Mouse (Mus musculus) neural tube, embryonic 14.5 days (tissue): ENCODE results near the gene Erbb3. TPM values are rescaled to one million over a fixed set of nuclear protein-coding genes. Genes with fewer than 3 reads are reported as not detected.
"Not testable (repeated sequence)": the region's sequence is repeated elsewhere in the genome, so short reads cannot be mapped to it uniquely, and the experiment has no call there.

Experiments
- ATAC-seq: fragments of 200-750 bp; cut with Nextera tagmentation; 2 replicates; pipeline ENCODE4 v1.8.0; 2017; ENCODE audit warnings: low read depth, mild to moderate bottlenecking, moderate TSS enrichment, moderate library complexity
- H3K27ac ChIP-seq: fragments of 300-500 bp; sonication (generic); 2 replicates; pipeline ENCODE4 v1.5.1; 2014; ENCODE audit warnings: low read depth, mild to moderate bottlenecking, control low read depth, low read length, moderate library complexity, mixed read lengths
- H3K27me3 ChIP-seq: fragments of 300-500 bp; sonication (generic); 2 replicates; pipeline ENCODE4 v1.6.1; 2014; ENCODE audit warnings: low read length; ENCODE audit not compliant: control insufficient read depth, insufficient read depth
- H3K36me3 ChIP-seq: fragments of 300-500 bp; sonication (generic); 2 replicates; pipeline ENCODE4 v1.6.1; 2014; ENCODE audit warnings: low read length, mixed read lengths; ENCODE audit not compliant: control insufficient read depth, insufficient read depth
- H3K4me1 ChIP-seq: fragments of 300-500 bp; sonication (generic); 2 replicates; pipeline ENCODE4 v1.6.1; 2014; ENCODE audit warnings: low read length; ENCODE audit not compliant: control insufficient read depth, insufficient read depth
- H3K4me2 ChIP-seq: fragments of 300-500 bp; sonication (generic); 2 replicates; pipeline ENCODE4 v1.6.1; 2014; ENCODE audit warnings: mild to moderate bottlenecking, low read depth, low read length, control low read depth
- H3K4me3 ChIP-seq: fragments of 300-500 bp; sonication (generic); 2 replicates; pipeline ENCODE4 v1.5.1; 2014; ENCODE audit warnings: low read depth, low read length, control low read depth, mixed read lengths
- H3K9ac ChIP-seq: fragments of 300-500 bp; sonication (generic); replicated peaks from 2 replicates; pipeline ENCODE4 v1.6.1; 2014; ENCODE audit warnings: low read depth, mild to moderate bottlenecking, control low read depth, low read length, mixed read lengths
- H3K9me3 ChIP-seq: fragments of 300-500 bp; sonication (generic); 2 replicates; pipeline ENCODE4 v1.6.1; 2016; ENCODE audit warnings: low read length; ENCODE audit not compliant: control insufficient read depth
- WGBS: fragments of 180-500 bp; shearing (Covaris S2); extraction: QIAGEN DNeasy Blood & Tissue Kit; methylation state at CpG from one replicate; pipeline ENCODE4 v1.1.7; 2014; 5-methylcytosine and 5-hydroxymethylcytosine counted together
- polyA plus RNA-seq: library from polyadenylated mRNA; unstranded; fragments of >200 nt; fragmentation: Nextera tagmentation; extraction: Ambion mirVana; gene quantifications from 2 replicates; pipeline ENCODE4 v1.2.1, GENCODE M21; 2014

The Erbb3 gene
- polyA plus RNA-seq, 1 experiment from 2014 or later = 1.4 TPM

- ATAC-seq = peak; percentile 95
- Histone ChIP-seq H3K36me3 (peaks cover 6% of the 10 kb centered on the region; the same call in 1 of the 2 replicates), H3K27ac (peak within 1 kb of the TSS; percentile 23; the same call in 1 of the 2 replicates), H3K4me3 (peak within 1 kb of the TSS; percentile 70), H3K9ac (peak within 1 kb of the TSS; percentile 71), H3K9me3 (no peaks in the 10 kb centered on the region), H3K4me1 (peaks cover 6% of the 10 kb centered on the region; the same call in 1 of the 2 replicates), H3K4me2 (peak within 1 kb of the TSS; percentile 83), H3K27me3 (no peaks in the 10 kb centered on the region)
- 1% methylated on average over 40 of the region's 40 CpGs for WGBS
Observed at GRCm38 (mm10) chr10:128626311-128627310, 37.2 kb upstream of the Erbb3 start, which contains the start of gene Rps26. TSS of gene Rps26 (minus strand) at chr10:128626747.

GRCm38 (mm10) chr10:128625287-128625894 is 35.9 kb upstream of the Erbb3 start:
- Histone ChIP-seq H3K4me3 (peak overlapping the region; percentile 70), H3K27me3 (no peaks in the 10 kb centered on the region), H3K4me2 (peak overlapping the region; percentile 83), H3K27ac (no peak overlapping the region), H3K9me3 (no peaks in the 10 kb centered on the region), H3K4me1 (peaks cover 6% of the 10 kb centered on the region; the same call in 1 of the 2 replicates), H3K9ac (peak overlapping the region; percentile 71), H3K36me3 (peaks cover 6% of the 10 kb centered on the region; the same call in 1 of the 2 replicates)
- ATAC-seq = no peak
- WGBS = 49% methylated on average over 7 of the region's 7 CpGs

- H3K4me3 ChIP-seq, ATAC-seq, H3K27ac ChIP-seq, H3K36me3 ChIP-seq, H3K9me3 ChIP-seq, H3K4me2 ChIP-seq, H3K9ac ChIP-seq, H3K27me3 ChIP-seq, H3K4me1 ChIP-seq: not testable (repeated sequence)
- WGBS = 89% methylated on average over 4 of the region's 4 CpGs
Observed at GRCm38 (mm10) chr10:128623106-128623613, 33.7 kb upstream of the Erbb3 start.

- Histone ChIP-seq H3K27me3 (no peaks in the 10 kb centered on the region), H3K4me2 (no peak overlapping the region), H3K4me1 (peaks cover 6% of the 10 kb centered on the region; the same call in 1 of the 2 replicates), H3K9me3 (no peaks in the 10 kb centered on the region), H3K4me3 (no peak overlapping the region), H3K9ac (no peak overlapping the region), H3K36me3 (peaks cover 6% of the 10 kb centered on the region; the same call in 1 of the 2 replicates), H3K27ac (no peak overlapping the region)
- no peak for ATAC-seq
- 85% methylated on average over 4 of the region's 4 CpGs for WGBS
Observed at GRCm38 (mm10) chr10:128622702-128623101, 33.2 kb upstream of the Erbb3 start.

- H3K27ac ChIP-seq = no peak overlapping the region
- H3K4me3 ChIP-seq = no peak overlapping the region
- H3K4me1 ChIP-seq = peaks cover 6% of the 10 kb centered on the region; the same call in 1 of the 2 replicates
- no peak overlapping the region for H3K4me2 ChIP-seq
- H3K27me3 ChIP-seq = no peaks in the 10 kb centered on the region
- no peak overlapping the region for H3K9ac ChIP-seq
- no peak for ATAC-seq
- 80% methylated on average over 3 of the region's 3 CpGs for WGBS
- peaks cover 6% of the 10 kb centered on the region; the same call in 1 of the 2 replicates for H3K36me3 ChIP-seq
- no peaks in the 10 kb centered on the region for H3K9me3 ChIP-seq
Observed at GRCm38 (mm10) chr10:128621986-128622520, 32.6 kb upstream of the Erbb3 start.

- no peak for ATAC-seq
- Histone ChIP-seq H3K4me2 (no peak overlapping the region), H3K27me3 (no peaks in the 10 kb centered on the region), H3K27ac (no peak overlapping the region), H3K4me3 (no peak overlapping the region), H3K4me1 (peaks cover 3% of the 10 kb centered on the region; the same call in 1 of the 2 replicates), H3K9me3 (no peaks in the 10 kb centered on the region), H3K9ac (no peak overlapping the region), H3K36me3 (peaks cover 6% of the 10 kb centered on the region; the same call in 1 of the 2 replicates)
Observed at GRCm38 (mm10) chr10:128620241-128620640, 30.8 kb upstream of the Erbb3 start.

GRCm38 (mm10) chr10:128619148-128619547 is 29.7 kb upstream of the Erbb3 start:
- not testable (repeated sequence) for H3K4me1 ChIP-seq, ATAC-seq, H3K27me3 ChIP-seq, H3K4me3 ChIP-seq, H3K9me3 ChIP-seq, H3K27ac ChIP-seq, H3K9ac ChIP-seq, H3K36me3 ChIP-seq, H3K4me2 ChIP-seq
- WGBS = 93% methylated on average over 5 of the region's 5 CpGs

GRCm38 (mm10) chr10:128618570-128618969 is 29.1 kb upstream of the Erbb3 start:
- no peak overlapping the region for H3K4me3 ChIP-seq
- 81% methylated on average over 1 of the region's 1 CpGs for WGBS
- no peaks in the 10 kb centered on the region for H3K9me3 ChIP-seq
- H3K9ac ChIP-seq = no peak overlapping the region
- H3K27me3 ChIP-seq = no peaks in the 10 kb centered on the region
- H3K27ac ChIP-seq = no peak overlapping the region
- no peaks in the 10 kb centered on the region for H3K36me3 ChIP-seq
- ATAC-seq = no peak
- H3K4me1 ChIP-seq = no peaks in the 10 kb centered on the region
- no peak overlapping the region for H3K4me2 ChIP-seq
